Mouse (Mus musculus) cortical plate, adult 2 months (tissue): ENCODE data around the gene Slc52a3. TPM values are rescaled to one million over a fixed set of nuclear protein-coding genes. Genes with fewer than 3 reads are reported as not detected.

ENCODE experiments used
- H3K27ac ChIP-seq: fragments of 200-500 bp; 2 replicates; pipeline ENCODE4 v1.5.1; 2012; ENCODE audit warnings: low read length, control low read depth, inconsistent platforms; ENCODE audit not compliant: insufficient read depth
- H3K4me1 ChIP-seq: fragments of 200-500 bp; 2 replicates; pipeline ENCODE4 v1.6.1; 2011; ENCODE audit warnings: low read length; ENCODE audit not compliant: control insufficient read depth, insufficient read depth
- H3K4me3 ChIP-seq: fragments of 200-500 bp; 2 replicates; pipeline ENCODE4 v1.5.1; 2011; ENCODE audit warnings: mild to moderate bottlenecking, low read length, control low read depth; ENCODE audit not compliant: insufficient read depth
- CTCF ChIP-seq: fragments of 200-500 bp; IDR thresholded peaks from 2 replicates; pipeline ENCODE4 v1.5.1; 2011; ENCODE audit warnings: mild to moderate bottlenecking, control low read depth, low read length; ENCODE audit not compliant: insufficient read depth; ENCODE audit errors: extremely low read depth
- POLR2A ChIP-seq: fragments of 200-500 bp; IDR thresholded peaks from 2 replicates; pipeline ENCODE4 v1.6.1; 2011; ENCODE audit warnings: mild to moderate bottlenecking, low read length, control low read depth; ENCODE audit not compliant: insufficient read depth; ENCODE audit errors: extremely low read depth
- polyA plus RNA-seq: library from polyadenylated mRNA; depleted of rRNA; stranded (reverse); fragments of >200 nt; gene quantifications from 2 replicates; pipeline ENCODE4 v1.2.3, GENCODE M21; 2012

Slc52a3 gene
- polyA plus RNA-seq, 1 experiment = 3.3 TPM

GRCm38 (mm10) chr2:152030986-152031385 lies 34.7 kb downstream of the Slc52a3 start:
- TF ChIP-seq CTCF (no peak), POLR2A (no peak)
- Histone ChIP-seq H3K4me1 (no peaks in the 10 kb centered on the region), H3K27ac (no peak overlapping the region), H3K4me3 (no peak overlapping the region)

- TF ChIP-seq CTCF (no peak), POLR2A (no peak)
- H3K27ac ChIP-seq = no peak overlapping the region
- no peak overlapping the region for H3K4me3 ChIP-seq
- no peaks in the 10 kb centered on the region for H3K4me1 ChIP-seq
Measured at GRCm38 (mm10) chr2:152040101-152040500, 43.8 kb downstream of the Slc52a3 start.

DNA sequence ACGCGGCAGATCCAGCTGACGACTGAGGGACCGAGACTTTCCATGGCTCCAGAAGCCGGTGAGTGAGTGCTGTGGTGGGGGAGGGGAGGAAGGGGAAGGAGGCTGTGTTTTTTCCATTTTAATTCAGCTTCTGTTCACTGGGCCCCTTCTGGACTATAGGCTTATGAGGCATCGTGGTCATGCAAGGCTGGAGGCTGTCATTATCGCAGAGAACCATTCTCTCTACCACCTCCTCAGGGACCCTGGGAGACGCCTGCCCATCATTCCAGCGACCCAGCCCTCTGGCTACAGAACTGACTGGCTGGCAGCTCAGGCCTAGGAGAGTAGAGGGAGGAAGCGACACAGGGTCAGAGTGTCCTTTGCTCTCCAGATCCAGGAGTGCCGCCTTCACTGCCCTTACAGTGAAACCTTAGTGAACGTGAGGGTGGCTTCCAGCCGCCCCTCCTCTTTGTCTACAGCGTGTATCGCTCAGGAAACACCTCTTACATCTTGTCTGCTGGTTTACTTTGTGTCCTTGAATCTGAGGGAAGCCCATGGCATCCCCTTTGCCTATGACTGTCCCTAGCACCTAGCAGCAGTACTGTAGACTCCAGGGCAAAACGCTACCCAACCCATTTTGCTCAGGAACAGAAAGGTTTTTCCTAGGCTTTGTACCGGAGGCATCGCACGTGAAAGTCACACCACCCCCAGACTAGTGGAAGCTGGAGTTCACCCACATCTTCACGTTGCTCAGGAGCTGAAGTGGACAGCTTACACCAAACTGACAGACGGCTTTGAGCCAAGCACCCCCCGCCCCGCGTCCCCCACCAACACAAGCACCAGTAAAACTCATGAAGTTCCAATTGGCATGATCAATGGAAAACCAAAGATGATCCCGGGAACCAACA lies 51.0 kb downstream of the Slc52a3 start:
- Histone ChIP-seq H3K4me1 (no peaks in the 10 kb centered on the region), H3K27ac (no peak overlapping the region), H3K4me3 (no peak overlapping the region)
- no peak for TF ChIP-seq POLR2A
- no peak for TF ChIP-seq CTCF

DNA sequence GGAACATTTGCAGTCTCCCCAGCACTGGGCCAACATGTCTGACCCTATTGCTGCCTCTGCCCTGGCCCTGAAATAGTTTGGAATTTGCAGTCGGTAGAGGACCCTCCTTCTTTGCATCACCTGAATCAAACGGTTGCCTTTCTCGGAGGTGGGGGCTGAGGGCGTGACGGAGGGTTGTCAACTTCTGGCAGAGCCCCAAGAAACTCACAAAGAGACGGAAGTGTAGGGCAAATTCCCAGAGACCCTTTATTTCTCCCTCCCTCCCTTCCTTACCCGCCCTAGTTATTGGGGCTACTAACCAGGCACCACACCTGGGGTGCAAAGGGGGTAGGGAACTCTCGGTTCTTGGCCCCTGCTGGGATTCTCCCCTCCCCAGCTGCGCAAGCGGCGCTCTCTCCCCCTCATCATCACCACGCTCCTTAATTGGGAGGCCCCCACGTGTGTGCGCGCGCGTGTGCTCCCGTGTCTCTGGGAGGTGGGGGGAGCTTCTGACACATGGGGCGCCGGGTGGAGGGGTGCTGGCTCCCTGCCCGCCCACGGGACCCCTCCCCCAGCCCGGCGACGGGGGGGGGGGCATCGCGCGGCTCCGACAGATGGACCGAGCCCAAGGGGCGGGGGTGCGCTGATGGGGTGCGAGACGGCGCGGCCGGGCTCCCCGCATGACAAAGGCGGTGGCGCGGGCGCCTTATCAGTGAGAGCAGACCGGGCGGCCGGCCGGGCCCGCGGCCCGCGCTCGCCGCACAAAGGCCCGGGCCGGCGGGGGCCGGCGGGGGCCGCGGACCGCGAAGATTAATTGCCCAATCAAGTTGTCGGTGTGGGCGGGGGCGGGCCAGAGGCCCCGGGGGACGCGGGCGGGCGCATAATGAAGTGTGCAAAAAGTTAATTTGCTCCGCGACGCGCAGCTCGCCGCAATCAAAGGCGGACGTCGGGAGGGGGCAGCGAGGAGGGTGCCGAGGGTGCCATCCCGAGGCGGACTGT lies 52.0 kb downstream of the Slc52a3 start:
- no peak overlapping the region for H3K27ac ChIP-seq

DNA sequence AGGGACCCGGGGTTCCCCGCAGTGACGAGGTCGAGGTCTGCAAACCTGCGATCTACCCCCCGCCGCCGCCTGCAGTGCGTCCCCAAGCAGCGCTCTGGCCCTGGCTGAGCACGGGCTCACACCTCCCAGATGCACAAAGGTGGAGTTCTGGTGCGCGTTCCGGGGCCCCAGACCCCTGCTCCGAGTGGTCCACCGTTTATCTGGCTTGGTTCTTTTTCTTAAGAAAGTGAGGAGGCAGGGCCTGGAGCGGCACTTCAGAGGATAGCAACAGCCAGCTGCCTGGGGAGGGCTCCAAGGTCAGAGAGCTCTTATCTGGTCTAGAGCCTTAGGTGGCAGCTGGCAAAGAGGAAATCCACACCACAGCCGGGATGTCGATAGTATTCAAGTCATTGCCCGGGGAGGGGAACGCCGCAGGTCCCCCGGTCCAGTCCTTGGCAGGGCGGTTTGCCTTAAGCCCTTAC lies 52.7 kb downstream of the Slc52a3 start:
- no peak for TF ChIP-seq CTCF
- no peak for TF ChIP-seq POLR2A
- no peaks in the 10 kb centered on the region for H3K4me1 ChIP-seq
- H3K4me3 ChIP-seq = no peak overlapping the region; the same call in 1 of the 2 replicates
- no peak overlapping the region for H3K27ac ChIP-seq

More for the DNA sequence above, 52.0 kb downstream of the Slc52a3 start:
- H3K4me1 ChIP-seq = no peaks in the 10 kb centered on the region
- no peak for TF ChIP-seq CTCF
- no peak for TF ChIP-seq POLR2A
- H3K4me3 ChIP-seq = no peak overlapping the region; the same call in 1 of the 2 replicates

- Histone ChIP-seq H3K4me1 (no peaks in the 10 kb centered on the region), H3K4me3 (no peak overlapping the region), H3K27ac (no peak overlapping the region)
- TF ChIP-seq CTCF = no peak
- no peak for TF ChIP-seq POLR2A
Measured at GRCm38 (mm10) chr2:152049611-152050270, 53.4 kb downstream of the Slc52a3 start.

DNA sequence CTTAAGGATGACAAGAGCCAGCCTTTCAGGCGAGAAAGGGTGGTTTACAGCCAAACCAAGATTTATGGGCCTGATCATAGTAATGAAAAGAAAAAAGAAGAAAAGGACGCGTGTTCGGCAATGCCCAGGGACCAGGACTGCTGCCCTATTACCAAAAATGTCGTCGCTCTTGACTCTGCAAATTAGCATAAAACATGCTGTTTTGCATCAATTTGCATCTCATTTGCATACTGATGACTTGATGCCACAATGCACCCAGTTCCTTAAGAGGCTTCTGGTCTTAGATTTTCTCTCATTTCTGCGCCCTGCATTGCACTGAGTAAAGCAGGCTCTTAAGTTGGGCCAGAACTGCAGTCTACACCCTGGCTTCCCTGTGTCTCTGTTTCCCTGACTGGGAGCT lies 54.0 kb downstream of the Slc52a3 start:
- no peaks in the 10 kb centered on the region for H3K4me1 ChIP-seq
- H3K27ac ChIP-seq = no peak overlapping the region
- no peak for TF ChIP-seq CTCF
- TF ChIP-seq POLR2A = no peak
- no peak overlapping the region for H3K4me3 ChIP-seq

DNA sequence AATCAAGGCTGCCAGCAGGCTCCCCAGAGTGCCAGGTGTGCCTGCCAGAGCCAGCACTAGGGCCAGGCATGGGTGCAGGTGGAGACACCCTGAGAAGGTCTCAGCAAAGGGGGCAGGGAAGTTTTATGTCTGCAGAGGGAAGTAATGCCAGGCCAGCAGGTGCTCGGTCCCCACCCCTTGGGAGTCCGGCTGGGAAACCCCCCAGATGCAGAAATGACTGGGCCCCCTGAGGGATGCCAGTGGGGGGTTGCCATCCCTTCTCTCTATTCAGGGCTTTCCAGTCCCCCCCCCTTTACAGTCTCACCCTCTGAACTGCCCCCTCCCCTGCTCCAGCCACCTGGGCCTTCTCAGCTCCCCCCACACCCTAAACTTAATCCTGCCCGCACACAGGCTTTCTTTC lies 55.7 kb downstream of the Slc52a3 start:
- Histone ChIP-seq H3K4me1 (no peaks in the 10 kb centered on the region), H3K27ac (no peak overlapping the region), H3K4me3 (no peak overlapping the region)
- no peak for TF ChIP-seq POLR2A
- no peak for TF ChIP-seq CTCF

DNA sequence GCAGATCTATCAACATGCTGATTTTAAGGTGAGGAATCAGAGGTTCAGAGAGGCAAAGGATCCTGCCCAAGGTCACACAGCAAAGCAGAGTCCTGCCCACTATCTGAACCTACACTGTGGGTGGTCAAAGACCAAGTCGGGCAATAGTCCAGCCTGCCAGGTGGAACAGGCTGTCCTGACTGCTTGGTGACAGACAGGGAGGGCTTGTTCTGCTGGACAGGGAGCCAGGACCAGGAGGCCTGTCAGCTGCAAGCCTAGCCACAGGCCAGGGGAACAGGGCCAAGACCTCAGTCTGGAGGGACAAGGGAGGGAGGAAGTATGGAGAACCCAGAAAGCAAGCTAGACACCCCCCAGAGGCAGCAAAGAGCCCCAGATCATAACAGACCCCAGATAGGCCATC lies 59.1 kb downstream of the Slc52a3 start:
- Histone ChIP-seq H3K4me1 (no peaks in the 10 kb centered on the region), H3K4me3 (no peak overlapping the region), H3K27ac (no peak overlapping the region)
- TF ChIP-seq CTCF = no peak
